Mouse (Mus musculus): ENCODE data around the gene Rexo4.

DNA sequence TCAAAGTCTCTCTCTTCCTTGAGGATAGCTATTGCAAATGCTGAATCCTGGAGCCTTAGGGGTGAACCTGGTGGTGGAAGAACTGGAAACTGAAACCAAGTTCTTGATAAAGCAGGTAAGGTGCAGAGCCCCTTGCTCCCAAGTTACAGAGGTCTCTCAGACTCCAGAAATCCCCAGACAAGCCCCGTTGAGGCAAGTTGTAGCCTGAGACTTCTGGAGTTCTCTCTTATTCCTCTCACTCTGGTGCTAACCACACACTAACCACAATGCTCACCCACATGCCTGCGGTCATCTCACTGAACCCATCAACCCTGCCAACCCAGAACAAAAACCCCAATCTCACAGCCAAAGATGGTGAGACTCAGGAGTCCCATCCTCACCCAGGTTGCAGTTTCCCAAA, 28.9 kb downstream of the Rexo4 start:
- TF ChIP-seq CTCF (IDR thresholded peaks at IDR 0.05; ENCODE audit: borderline replicate concordance, control insufficient read depth, extremely low read depth, insufficient read depth, low read length, poor library complexity) (no peak), POLR2A (IDR thresholded peaks at IDR 0.05; ENCODE audit: control insufficient read depth, extremely low read depth, insufficient read depth, low read length, poor library complexity) (no peak)

Measured in thymus, adult 2 months (tissue).